Mouse (Mus musculus) lung, adult 2 months (tissue): ENCODE data around the gene Pde4d. TPM values are rescaled to one million over a fixed set of nuclear protein-coding genes. Genes with fewer than 3 reads are reported as not detected.

Experiments
- DNase-seq: peaks from one replicate; pipeline ENCODE4 v3.0.0; 2022
- H3K4me1 ChIP-seq: fragments of 200-500 bp; 2 replicates; pipeline ENCODE4 v1.6.1; 2011; ENCODE audit warnings: low read length; ENCODE audit not compliant: control insufficient read depth, insufficient read depth
- H3K4me3 ChIP-seq: fragments of 200-500 bp; replicated peaks from 2 replicates; pipeline ENCODE3; 2011; ENCODE audit warnings: low read depth, mild to moderate bottlenecking, control low read depth, low read length; ENCODE audit errors: extremely low read depth
- CTCF ChIP-seq: fragments of 200-500 bp; IDR thresholded peaks from 2 replicates; pipeline ENCODE4 v1.5.1; 2011; ENCODE audit warnings: mild to moderate bottlenecking, low read length, control low read depth; ENCODE audit not compliant: insufficient read depth
- POLR2A ChIP-seq: fragments of 200-500 bp; IDR thresholded peaks from 2 replicates; pipeline ENCODE4 v1.6.1; 2011; ENCODE audit warnings: low read depth, mild to moderate bottlenecking, control low read depth, low read length, borderline replicate concordance; ENCODE audit errors: extremely low read depth
- WGBS: fragments of 180-500 bp; shearing (Covaris S2); methylation state at CpG from one replicate; pipeline ENCODE4 v1.1.7; 2018; 5-methylcytosine and 5-hydroxymethylcytosine counted together
- polyA plus RNA-seq: library from polyadenylated mRNA; depleted of rRNA; stranded (reverse); fragments of >200 nt; gene quantifications from 2 replicates; pipeline ENCODE4 v1.2.3, GENCODE M21; 2012

The Pde4d gene
- polyA plus RNA-seq, 1 experiment, result 20.0 TPM

GRCm38 (mm10) chr13:109280433-109280832 is 830.7 kb downstream of the Pde4d start:
- TF ChIP-seq CTCF, result no peak
- TF ChIP-seq POLR2A, result no peak
- WGBS, result 89% methylated on average over 5 of the region's 5 CpGs
- DNase-seq, result no peak
- peaks cover 2% of the 10 kb centered on the region for H3K4me1 ChIP-seq
- no peak overlapping the region for H3K4me3 ChIP-seq

GRCm38 (mm10) chr13:109287465-109287864 is 837.7 kb downstream of the Pde4d start:
- TF ChIP-seq POLR2A (no peak), CTCF (no peak)
- WGBS, result 71% methylated on average over 6 of the region's 6 CpGs
- DNase-seq, result no peak
- Histone ChIP-seq H3K4me3 (no peak overlapping the region), H3K4me1 (peaks cover 2% of the 10 kb centered on the region; the same call in 1 of the 2 replicates)

- DNase-seq, result no peak
- WGBS, result 55% methylated on average over 4 of the region's 4 CpGs
- no peak for TF ChIP-seq CTCF
- TF ChIP-seq POLR2A, result no peak
- peaks cover 8% of the 10 kb centered on the region for H3K4me1 ChIP-seq
- no peak overlapping the region for H3K4me3 ChIP-seq
Observed at GRCm38 (mm10) chr13:109290922-109291321, 841.2 kb downstream of the Pde4d start.

GRCm38 (mm10) chr13:109293011-109293410 is 843.3 kb downstream of the Pde4d start:
- no peak for DNase-seq
- H3K4me1 ChIP-seq, result peaks cover 9% of the 10 kb centered on the region
- H3K4me3 ChIP-seq, result no peak overlapping the region
- TF ChIP-seq POLR2A (no peak), CTCF (no peak)

- WGBS, result 30% methylated on average over 3 of the region's 3 CpGs
- H3K4me1 ChIP-seq, result peaks cover 19% of the 10 kb centered on the region
- TF ChIP-seq POLR2A, result no peak
- TF ChIP-seq CTCF, result no peak
- no peak overlapping the region for H3K4me3 ChIP-seq
- DNase-seq, result no peak
Observed at GRCm38 (mm10) chr13:109296347-109297037, 846.7 kb downstream of the Pde4d start.

GRCm38 (mm10) chr13:109298852-109299251 is 849.1 kb downstream of the Pde4d start:
- Histone ChIP-seq H3K4me1 (peaks cover 19% of the 10 kb centered on the region), H3K4me3 (no peak overlapping the region)
- TF ChIP-seq CTCF, result no peak
- no peak for TF ChIP-seq POLR2A
- WGBS, result 65% methylated on average over 7 of the region's 7 CpGs
- no peak for DNase-seq

- no peak for DNase-seq
- no peak overlapping the region for H3K4me3 ChIP-seq
- WGBS, result 75% methylated on average over 12 of the region's 12 CpGs
- TF ChIP-seq POLR2A (no peak), CTCF (no peak)
- H3K4me1 ChIP-seq, result peaks cover 15% of the 10 kb centered on the region
Observed at GRCm38 (mm10) chr13:109299511-109300250, 849.9 kb downstream of the Pde4d start.

GRCm38 (mm10) chr13:109312542-109312941 is 862.8 kb downstream of the Pde4d start:
- no peak for TF ChIP-seq CTCF
- no peak for TF ChIP-seq POLR2A
- 65% methylated on average over 7 of the region's 7 CpGs for WGBS
- Histone ChIP-seq H3K4me3 (no peak overlapping the region), H3K4me1 (peaks cover 5% of the 10 kb centered on the region)
- no peak for DNase-seq

- TF ChIP-seq POLR2A, result no peak
- no peak for TF ChIP-seq CTCF
- DNase-seq, result peak; percentile 32
- 21% methylated on average over 9 of the region's 9 CpGs for WGBS
Observed at GRCm38 (mm10) chr13:109315608-109316007, 865.9 kb downstream of the Pde4d start.

GRCm38 (mm10) chr13:109317644-109318043 is 867.9 kb downstream of the Pde4d start:
- no peak for TF ChIP-seq POLR2A
- TF ChIP-seq CTCF, result no peak
- WGBS, result 91% methylated on average over 2 of the region's 2 CpGs
- H3K4me3 ChIP-seq, result no peak overlapping the region
- peaks cover 13% of the 10 kb centered on the region for H3K4me1 ChIP-seq
- DNase-seq, result no peak

More at GRCm38 (mm10) chr13:109315608-109316007, 865.9 kb downstream of the Pde4d start:
- Histone ChIP-seq H3K4me1 (peaks cover 13% of the 10 kb centered on the region), H3K4me3 (no peak overlapping the region)
